Mouse (Mus musculus): ENCODE data around the gene Cfap65.

The Cfap65 gene

GRCm38 (mm10) chr1:74935402-74935801 lies at the start of gene Cfap65:
TSS of gene Cfap65 (minus strand) at chr1:74935599.
- DNase-seq (ENCODE audit: low spot score) = no peak

GRCm38 (mm10) chr1:74977001-74977400 lies 41.6 kb upstream of the Cfap65 start:
- DNase-seq (ENCODE audit: low spot score) = no peak

- DNase-seq (ENCODE audit: low spot score) = no peak
These were observed 40.5 kb upstream of the Cfap65 start for GRCm38 (mm10) chr1:74975936-74976335.

GRCm38 (mm10) chr1:74973590-74973989 lies 38.2 kb upstream of the Cfap65 start:
- no peak for DNase-seq (ENCODE audit: low spot score)

GRCm38 (mm10) chr1:74971353-74972050 lies 36.1 kb upstream of the Cfap65 start:
- DNase-seq (ENCODE audit: low spot score) = no peak

DNA sequence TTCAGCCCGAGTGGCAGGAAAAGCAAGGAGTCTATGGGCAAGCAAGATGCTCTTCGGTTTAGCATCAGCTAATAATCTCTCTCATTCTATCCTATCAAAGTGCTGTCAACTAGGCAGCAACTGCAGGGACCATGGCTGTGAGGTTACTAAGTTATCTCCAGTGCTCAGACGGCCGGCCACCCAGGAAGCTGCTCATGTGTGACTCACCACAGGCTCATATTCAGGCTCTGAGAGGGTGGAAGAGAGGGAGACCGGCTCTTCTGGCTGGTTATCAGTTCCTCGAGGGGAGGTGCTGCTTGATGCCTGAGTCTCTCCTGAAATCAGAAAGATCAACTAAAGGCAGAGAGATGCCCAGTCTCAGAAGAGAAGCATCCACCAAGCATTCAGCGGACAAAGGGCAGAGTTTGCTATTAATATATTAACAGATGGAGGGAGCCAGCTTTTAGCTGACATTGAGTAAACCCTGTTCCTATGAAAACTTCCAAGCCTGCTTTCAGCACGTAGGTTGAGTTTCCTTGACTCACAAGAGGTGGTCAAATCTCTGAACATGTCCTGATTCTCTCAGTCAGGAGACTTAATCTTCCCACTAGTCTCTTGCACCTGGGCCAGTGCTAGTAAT lies 32.7 kb upstream of the Cfap65 start:
- DNase-seq (ENCODE audit: low spot score) = no peak

DNA sequence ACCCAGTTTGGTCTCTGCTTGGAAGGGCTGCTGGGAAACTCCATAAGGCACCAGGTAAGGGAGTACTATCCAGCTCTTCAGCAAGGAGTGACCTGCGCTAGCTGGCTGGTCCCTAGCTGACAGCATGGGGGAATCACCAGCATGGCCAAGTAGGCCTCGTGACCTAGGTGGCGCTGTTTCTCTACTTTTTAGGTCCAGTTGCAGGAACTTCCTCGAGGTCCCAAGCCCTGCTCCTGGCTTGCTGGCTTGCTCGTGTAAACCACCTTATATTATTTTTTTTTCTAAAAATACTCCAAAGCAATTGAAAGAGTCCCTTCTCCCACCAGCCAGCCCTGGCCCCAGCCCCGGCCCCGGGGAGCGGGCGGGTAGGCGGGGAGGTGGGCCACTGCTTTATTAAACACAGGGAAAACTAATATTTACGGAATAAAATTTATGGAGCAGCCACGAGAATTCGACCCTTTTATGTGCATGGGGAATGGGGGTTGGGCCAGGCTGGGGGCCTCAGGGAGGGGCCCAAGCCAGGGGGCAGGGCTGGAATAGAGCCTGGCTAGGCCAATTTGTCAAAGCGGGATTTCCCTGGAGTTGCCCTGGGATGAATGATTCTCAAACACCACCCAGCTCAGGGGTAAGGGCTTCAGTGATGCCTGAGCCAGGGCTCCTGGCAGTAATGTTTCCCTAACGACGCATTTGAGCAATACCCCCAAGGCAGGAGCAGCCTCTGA lies 29.3 kb upstream of the Cfap65 start:
- DNase-seq (ENCODE audit: low spot score) = peak; percentile 69

GRCm38 (mm10) chr1:74962853-74963227 lies 27.4 kb upstream of the Cfap65 start:
- DNase-seq (ENCODE audit: low spot score) = no peak

- DNase-seq (ENCODE audit: low spot score) = no peak
These were observed 26.9 kb upstream of the Cfap65 start for GRCm38 (mm10) chr1:74962126-74962852.

DNA sequence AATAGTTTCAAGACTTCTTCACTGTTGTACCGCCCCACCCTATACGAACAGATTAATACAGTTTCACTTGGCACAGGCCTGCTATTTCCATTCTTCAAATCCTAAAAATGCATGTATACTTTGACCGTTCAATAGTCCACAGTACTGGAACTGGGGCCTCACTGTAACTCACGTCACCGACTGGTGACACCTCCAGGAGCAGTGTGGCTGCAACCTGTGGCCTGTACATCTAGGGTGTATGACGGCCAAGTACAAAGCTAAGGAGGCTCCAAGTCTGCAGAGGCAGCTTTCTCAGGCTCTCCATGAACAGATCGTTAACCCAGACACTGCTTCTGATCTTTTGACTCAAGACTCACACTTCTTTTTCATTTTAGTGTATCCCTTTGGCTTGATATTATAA lies 26.3 kb upstream of the Cfap65 start:
- no peak for DNase-seq (ENCODE audit: low spot score)

DNA sequence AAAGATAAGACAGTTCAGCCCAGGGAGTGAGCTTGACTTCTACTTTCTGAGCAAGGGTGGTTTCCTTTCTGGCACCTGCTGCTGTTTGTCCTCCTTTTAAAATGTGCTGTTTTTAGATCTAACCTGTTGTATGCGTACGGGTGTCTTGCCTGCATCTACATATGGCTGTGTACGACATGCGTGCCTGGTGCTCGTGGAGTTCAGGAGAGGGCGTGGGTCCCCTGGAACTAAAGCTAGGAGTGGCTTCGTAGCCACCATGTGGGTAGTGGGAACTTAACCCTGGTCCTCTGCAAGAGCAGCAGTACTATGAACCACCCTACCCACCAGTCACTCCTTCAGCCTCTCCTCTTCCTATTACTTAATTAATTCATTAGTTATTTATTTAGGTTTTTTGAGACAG lies 24.7 kb upstream of the Cfap65 start:
- no peak for DNase-seq (ENCODE audit: low spot score)

- no peak for DNase-seq (ENCODE audit: low spot score)
These were observed 16.3 kb upstream of the Cfap65 start, which contains the start of gene Ihh for GRCm38 (mm10) chr1:74951556-74952210. TSS of gene Ihh (minus strand) at chr1:74951672.

- DNase-seq (ENCODE audit: low spot score) = no peak
These were observed 15.4 kb upstream of the Cfap65 start for GRCm38 (mm10) chr1:74950576-74951490.

- no peak for DNase-seq (ENCODE audit: low spot score)
These were observed 14.7 kb upstream of the Cfap65 start for GRCm38 (mm10) chr1:74950066-74950465.

DNA sequence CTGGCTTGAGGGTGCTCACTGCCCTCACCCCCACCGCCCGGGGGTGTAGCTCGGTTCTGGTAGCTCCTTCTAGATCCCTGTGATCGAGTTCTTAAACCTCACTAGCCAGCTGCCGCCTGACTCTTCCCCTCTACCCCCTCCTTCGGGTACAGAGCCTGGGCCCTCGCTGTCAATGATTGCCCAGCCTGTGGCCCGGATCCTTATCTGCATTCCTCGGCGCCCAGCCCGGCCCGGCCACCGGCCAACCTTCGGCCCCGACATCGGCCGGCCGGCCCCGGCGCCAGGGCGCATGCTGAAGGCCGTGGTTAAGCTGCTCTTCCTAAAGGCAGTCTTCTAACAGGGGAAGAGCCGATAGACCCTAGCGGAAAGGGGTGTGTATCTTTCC lies 14.3 kb upstream of the Cfap65 start:
- no peak for DNase-seq (ENCODE audit: low spot score)

GRCm38 (mm10) chr1:74948784-74949665 lies 13.6 kb upstream of the Cfap65 start:
- DNase-seq (ENCODE audit: low spot score) = no peak

GRCm38 (mm10) chr1:74947986-74948670 lies 12.7 kb upstream of the Cfap65 start:
- DNase-seq (ENCODE audit: low spot score) = no peak

DNA sequence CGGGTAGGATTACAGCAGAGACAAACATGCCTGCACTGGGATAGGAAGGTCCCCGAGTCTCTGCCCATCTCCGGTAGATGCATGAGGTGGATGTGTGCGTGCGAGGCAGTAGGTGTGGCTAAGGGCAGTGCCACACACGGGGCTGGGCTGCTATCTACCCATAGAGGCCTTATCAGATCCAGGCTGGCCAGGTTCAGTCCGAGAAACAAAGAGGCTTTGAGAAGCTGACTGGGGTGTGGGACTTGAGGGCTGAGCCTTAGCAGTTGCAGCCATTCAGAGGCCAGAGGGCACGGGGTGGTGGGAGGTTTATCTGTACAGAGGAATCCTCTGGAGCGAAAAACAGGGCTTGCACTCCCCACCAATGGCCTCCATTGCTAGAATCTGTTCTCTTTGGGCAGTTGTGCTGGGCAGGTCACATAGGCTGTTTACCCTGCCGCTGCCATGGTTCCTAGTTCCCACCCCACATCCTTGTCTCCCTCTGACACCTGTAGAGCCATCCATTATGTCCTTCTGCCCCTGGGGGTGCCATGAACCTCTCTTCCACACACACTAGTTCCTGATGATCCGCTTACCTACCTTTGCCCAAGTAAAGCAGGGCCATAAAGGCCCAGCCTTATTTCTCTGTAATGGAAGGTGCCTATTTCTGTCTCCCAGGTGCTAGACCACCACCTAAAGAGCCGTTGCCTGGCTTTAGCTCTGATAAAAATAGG lies 6.4 kb upstream of the Cfap65 start:
- DNase-seq (ENCODE audit: low spot score) = no peak

GRCm38 (mm10) chr1:74939762-74940161 lies 4.4 kb upstream of the Cfap65 start:
- DNase-seq (ENCODE audit: low spot score) = no peak

Measured in ovary, postnatal 10 days (tissue).